Mouse (Mus musculus): ENCODE measurements at regions not wholly inside any gene's neighbourhood (a gene's known extent, or its start where the extent isn't known, plus 50 kb on each side); places are given as distances from the start of the nearest gene placed in this dataset.

- Histone ChIP-seq H3K4me3 (ENCODE audit: insufficient read depth, low read depth, low read length) (no peak overlapping the region), H3K27ac (replicated peaks; ENCODE audit: low read depth, low read length) (no peak overlapping the region), H3K4me1 (ENCODE audit: control insufficient read depth, insufficient read depth, insufficient read length, low read length) (0 out of 2 replicates have a peak, but pooled peaks cover 3% of the 10 kb centered on the region)
Measured at GRCm38 (mm10) chr2:79050495-79051046, 182.6 kb downstream of the Ube2e3 start.

DNA sequence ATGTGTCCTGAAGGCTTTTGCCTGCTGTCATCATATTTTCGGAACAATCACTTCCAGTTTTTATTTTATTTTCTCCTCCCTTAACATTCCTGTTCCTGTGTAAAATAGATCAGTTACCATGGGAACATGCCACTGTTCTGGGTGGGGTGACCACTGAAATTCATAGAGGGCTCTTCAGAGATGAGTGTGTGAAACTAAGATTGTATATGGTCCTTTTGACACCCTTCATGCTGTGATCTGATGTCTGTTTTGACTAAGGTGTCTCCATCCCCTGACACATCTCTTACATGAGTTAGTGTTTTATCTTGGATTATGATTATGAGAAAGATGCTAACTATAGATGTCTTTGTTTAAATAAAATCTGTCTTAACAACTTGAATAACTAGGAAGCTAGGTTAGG, 184.3 kb downstream of the Ube2e3 start:
- Histone ChIP-seq H3K4me1 (ENCODE audit: control insufficient read depth, insufficient read depth, insufficient read length, low read length) (0 out of 2 replicates have a peak, but pooled peaks cover 3% of the 10 kb centered on the region), H3K27ac (replicated peaks; ENCODE audit: low read depth, low read length) (no peak overlapping the region), H3K4me3 (ENCODE audit: insufficient read depth, low read depth, low read length) (no peak overlapping the region)

DNA sequence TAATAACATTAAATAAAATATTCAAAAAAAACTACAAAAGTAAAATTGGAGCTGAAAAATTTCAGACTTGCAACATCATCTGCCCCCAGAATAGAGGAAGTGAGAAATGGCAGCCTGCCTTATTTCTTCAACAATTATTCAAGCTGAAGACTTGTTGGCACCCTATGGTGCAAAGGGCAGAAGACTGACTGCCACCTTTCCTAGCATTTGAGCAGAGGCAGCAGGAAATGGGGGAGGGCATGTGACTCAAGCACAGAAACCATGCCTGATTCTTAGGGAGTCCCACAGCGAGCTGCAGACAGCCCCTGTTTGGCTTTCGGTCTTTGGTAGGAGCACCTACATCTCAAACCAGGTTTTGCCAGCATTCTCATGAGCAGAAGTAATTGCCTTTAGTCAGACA, 188.2 kb downstream of the Ube2e3 start:
- no peak overlapping the region for H3K27ac ChIP-seq (replicated peaks; ENCODE audit: low read depth, low read length)
- 0 out of 2 replicates have a peak, but pooled peaks cover under 1% of the 10 kb centered on the region for H3K4me1 ChIP-seq (ENCODE audit: control insufficient read depth, insufficient read depth, insufficient read length, low read length)
- H3K4me3 ChIP-seq (ENCODE audit: insufficient read depth, low read depth, low read length) = no peak overlapping the region

- no peak overlapping the region for H3K4me3 ChIP-seq (ENCODE audit: insufficient read depth, low read depth, low read length)
- no peak overlapping the region for H3K27ac ChIP-seq (replicated peaks; ENCODE audit: low read depth, low read length)
- no peaks in the 10 kb centered on the region for H3K4me1 ChIP-seq (ENCODE audit: control insufficient read depth, insufficient read depth, insufficient read length, low read length)
Measured at GRCm38 (mm10) chr2:79059115-79059943, 191.4 kb downstream of the Ube2e3 start.

- H3K4me1 ChIP-seq (ENCODE audit: control insufficient read depth, insufficient read depth, insufficient read length, low read length) = no peaks in the 10 kb centered on the region
- H3K27ac ChIP-seq (replicated peaks; ENCODE audit: low read depth, low read length) = no peak overlapping the region
- H3K4me3 ChIP-seq (ENCODE audit: insufficient read depth, low read depth, low read length) = no peak overlapping the region
Measured at GRCm38 (mm10) chr2:79059944-79060238, 192.0 kb downstream of the Ube2e3 start.

- Histone ChIP-seq H3K4me1 (ENCODE audit: control insufficient read depth, insufficient read depth, insufficient read length, low read length) (no peaks in the 10 kb centered on the region), H3K27ac (replicated peaks; ENCODE audit: low read depth, low read length) (no peak overlapping the region), H3K4me3 (ENCODE audit: insufficient read depth, low read depth, low read length) (no peak overlapping the region)
Measured at GRCm38 (mm10) chr2:79060320-79060719, 192.4 kb downstream of the Ube2e3 start.

- Histone ChIP-seq H3K4me1 (ENCODE audit: control insufficient read depth, insufficient read depth, insufficient read length, low read length) (no peaks in the 10 kb centered on the region), H3K4me3 (ENCODE audit: insufficient read depth, low read depth, low read length) (no peak overlapping the region), H3K27ac (replicated peaks; ENCODE audit: low read depth, low read length) (no peak overlapping the region)
Measured at GRCm38 (mm10) chr2:79061645-79062044, 193.6 kb upstream of the Itga4 start.

DNA sequence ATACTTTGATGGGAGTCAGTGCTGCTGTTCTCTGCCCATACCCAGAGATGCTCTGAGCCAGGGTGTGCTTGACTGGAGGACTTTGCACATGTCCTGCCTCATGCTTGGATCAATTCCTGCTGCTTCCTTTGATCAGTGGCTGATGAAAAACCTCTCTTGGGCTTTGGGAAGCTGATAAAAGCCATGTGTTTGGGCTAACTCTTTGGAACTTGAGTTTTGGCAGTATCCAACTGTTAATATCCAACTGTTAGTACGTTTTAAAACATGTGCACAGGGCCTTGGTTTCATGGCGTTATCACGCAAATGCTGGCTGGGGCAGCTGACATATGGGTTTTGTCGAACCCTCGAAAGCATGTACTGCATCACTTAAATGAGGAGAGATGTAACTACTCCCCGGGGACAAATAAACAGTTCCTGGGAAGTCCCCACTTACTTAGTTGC, 193.0 kb upstream of the Itga4 start:
- Histone ChIP-seq H3K4me3 (ENCODE audit: insufficient read depth, low read depth, low read length) (no peak overlapping the region), H3K27ac (replicated peaks; ENCODE audit: low read depth, low read length) (no peak overlapping the region), H3K4me1 (ENCODE audit: control insufficient read depth, insufficient read depth, insufficient read length, low read length) (no peaks in the 10 kb centered on the region)

- H3K4me1 ChIP-seq (ENCODE audit: control insufficient read depth, insufficient read depth, insufficient read length, low read length) = no peaks in the 10 kb centered on the region
- no peak overlapping the region for H3K27ac ChIP-seq (replicated peaks; ENCODE audit: low read depth, low read length)
- no peak overlapping the region for H3K4me3 ChIP-seq (ENCODE audit: insufficient read depth, low read depth, low read length)
Measured at GRCm38 (mm10) chr2:79063641-79064040, 191.6 kb upstream of the Itga4 start.

DNA sequence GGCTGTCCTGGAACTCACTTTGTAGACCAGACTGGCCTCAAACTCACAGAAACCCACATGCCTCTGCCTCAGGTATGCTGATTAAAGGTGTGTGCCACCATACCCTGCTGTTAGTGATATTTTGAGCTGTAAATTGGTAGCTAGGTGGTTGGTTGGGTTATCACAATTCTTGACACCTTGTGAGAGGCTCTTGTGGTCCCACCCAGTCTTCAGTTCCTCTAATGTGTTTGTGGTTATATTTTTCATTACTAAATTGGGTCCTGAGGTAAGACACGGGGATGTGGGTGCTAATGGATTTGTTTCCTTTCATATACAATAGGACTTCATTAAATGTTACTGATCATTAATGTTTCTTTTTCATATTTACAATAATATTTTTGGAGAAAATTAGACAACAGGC, 189.9 kb upstream of the Itga4 start:
- Histone ChIP-seq H3K27ac (replicated peaks; ENCODE audit: low read depth, low read length) (no peak overlapping the region), H3K4me3 (ENCODE audit: insufficient read depth, low read depth, low read length) (no peak overlapping the region), H3K4me1 (ENCODE audit: control insufficient read depth, insufficient read depth, insufficient read length, low read length) (no peaks in the 10 kb centered on the region)

GRCm38 (mm10) chr2:79076115-79076514, 179.1 kb upstream of the Itga4 start:
- no peak overlapping the region for H3K4me3 ChIP-seq (ENCODE audit: insufficient read depth, low read depth, low read length)
- H3K27ac ChIP-seq (replicated peaks; ENCODE audit: low read depth, low read length) = no peak overlapping the region
- H3K4me1 ChIP-seq (ENCODE audit: control insufficient read depth, insufficient read depth, insufficient read length, low read length) = no peaks in the 10 kb centered on the region

DNA sequence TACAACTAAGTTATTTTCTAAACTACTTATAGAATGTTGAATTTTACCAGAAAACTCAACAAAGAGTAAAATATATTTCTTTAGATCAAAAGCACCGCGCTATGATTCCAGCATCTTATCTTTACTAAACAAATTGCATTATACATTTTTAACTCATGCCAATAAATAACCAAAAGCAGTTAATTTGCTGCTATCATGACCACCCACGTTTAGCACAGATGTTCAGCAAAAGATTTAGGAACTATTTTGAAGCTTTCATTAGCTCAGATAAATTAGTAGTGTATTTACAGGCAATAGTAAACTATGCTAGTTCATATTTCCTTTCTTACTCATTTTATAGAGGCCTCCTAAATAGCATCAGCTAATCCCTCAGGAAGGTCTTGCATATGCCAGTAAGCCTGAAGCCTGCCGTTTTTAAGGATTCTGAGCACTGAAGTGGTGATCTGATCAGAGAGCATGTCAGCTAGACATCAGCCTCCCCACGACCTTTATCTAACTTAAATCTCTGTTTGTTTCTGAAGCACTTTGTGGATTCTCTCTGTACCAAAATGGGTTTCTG, 176.3 kb upstream of the Itga4 start:
- Histone ChIP-seq H3K27ac (replicated peaks; ENCODE audit: low read depth, low read length) (no peak overlapping the region), H3K4me1 (ENCODE audit: control insufficient read depth, insufficient read depth, insufficient read length, low read length) (no peaks in the 10 kb centered on the region), H3K4me3 (ENCODE audit: insufficient read depth, low read depth, low read length) (no peak overlapping the region)

DNA sequence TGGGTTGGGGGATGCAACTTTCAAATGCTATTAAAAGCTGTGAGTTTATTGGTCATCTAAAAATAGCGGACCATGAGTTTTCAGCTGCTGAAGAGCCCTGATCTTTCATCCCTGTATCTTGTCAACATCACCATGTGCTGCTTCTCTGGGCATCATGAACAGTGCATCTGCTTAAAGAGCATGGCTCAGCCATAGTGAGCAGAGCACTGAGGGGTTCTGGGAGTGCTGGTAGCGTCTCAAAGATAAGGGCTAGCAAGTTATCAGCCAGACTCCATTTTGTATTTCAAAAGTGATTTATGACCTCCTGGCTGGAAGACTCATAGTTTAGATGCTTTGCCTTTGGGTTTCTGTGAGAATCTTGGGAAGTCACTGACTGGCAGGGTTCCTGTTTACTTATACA, 173.5 kb upstream of the Itga4 start:
- no peak overlapping the region for H3K27ac ChIP-seq (replicated peaks; ENCODE audit: low read depth, low read length)
- no peak overlapping the region for H3K4me3 ChIP-seq (ENCODE audit: insufficient read depth, low read depth, low read length)
- no peaks in the 10 kb centered on the region for H3K4me1 ChIP-seq (ENCODE audit: control insufficient read depth, insufficient read depth, insufficient read length, low read length)

DNA sequence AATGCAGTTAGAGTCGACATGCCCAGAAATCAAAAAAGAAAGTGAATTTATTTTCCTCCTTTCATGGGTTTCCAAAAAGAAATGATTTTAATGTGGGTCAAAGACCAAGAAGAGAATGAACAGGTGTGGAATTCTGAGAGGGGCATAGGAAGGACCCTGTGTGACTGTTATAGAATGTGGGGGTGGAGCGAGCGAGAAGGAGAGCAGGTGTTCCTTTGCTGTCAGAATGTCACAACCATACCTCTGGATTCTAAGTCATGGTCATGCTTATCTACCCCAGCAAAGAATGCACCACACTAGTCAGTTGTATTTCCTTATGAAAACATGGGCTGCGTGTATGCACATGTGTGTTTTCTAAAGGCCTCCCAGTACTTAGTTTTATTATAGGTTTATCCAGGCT, 168.9 kb upstream of the Itga4 start:
- no peaks in the 10 kb centered on the region for H3K4me1 ChIP-seq (ENCODE audit: control insufficient read depth, insufficient read depth, insufficient read length, low read length)
- H3K27ac ChIP-seq (replicated peaks; ENCODE audit: low read depth, low read length) = no peak overlapping the region
- H3K4me3 ChIP-seq (ENCODE audit: insufficient read depth, low read depth, low read length) = no peak overlapping the region

- Histone ChIP-seq H3K4me3 (ENCODE audit: insufficient read depth, low read depth, low read length) (peak overlapping the region; percentile 31), H3K4me1 (ENCODE audit: control insufficient read depth, insufficient read depth, insufficient read length, low read length) (no peaks in the 10 kb centered on the region), H3K27ac (replicated peaks; ENCODE audit: low read depth, low read length) (no peak overlapping the region)
Measured at GRCm38 (mm10) chr2:79086857-79087578, 168.2 kb upstream of the Itga4 start.
